Mouse (Mus musculus) CH12.LX (cell line): ENCODE data around the gene Tex22. TPM values are rescaled to one million over a fixed set of nuclear protein-coding genes. Genes with fewer than 3 reads are reported as not detected.

Source experiments
- DNase-seq: peaks from one replicate; pipeline ENCODE4 v3.0.0-alpha.2; 2013; ENCODE audit errors: extremely low read depth
- H3K27ac ChIP-seq: 2 replicates; pipeline ENCODE4 v1.5.1; 2012; ENCODE audit warnings: low read depth, mild to moderate bottlenecking, control low read depth, moderate library complexity; ENCODE audit not compliant: insufficient read depth
- H3K27me3 ChIP-seq: replicated peaks from 2 replicates; pipeline ENCODE3; 2012; ENCODE audit warnings: inconsistent platforms
- H3K36me3 ChIP-seq, 2 experiments: replicated peaks in 1 of 2; 2 replicates each; pipeline versions ENCODE3 to v1.6.1; 2012; ENCODE audit warnings: inconsistent platforms in 1 of 2, low read length in 1 of 2, mild to moderate bottlenecking in 1 of 2, mixed read lengths in 1 of 2, moderate library complexity in 1 of 2; ENCODE audit not compliant: control insufficient read depth in 1 of 2, insufficient read depth in 1 of 2
- H3K4me1 ChIP-seq, 2 experiments: 2 replicates each; pipeline ENCODE4 v1.6.1; 2012; ENCODE audit warnings: inconsistent platforms in 1 of 2, moderate library complexity in 1 of 2; ENCODE audit not compliant: insufficient read depth in 2 of 2, control insufficient read depth in 1 of 2
- H3K4me2 ChIP-seq: 2 replicates; pipeline ENCODE4 v1.6.1; 2012; ENCODE audit warnings: low read depth, mild to moderate bottlenecking, control low read depth; ENCODE audit not compliant: poor library complexity, insufficient read depth, severe bottlenecking
- H3K4me3 ChIP-seq, 3 experiments: fragments of 150-350 bp in 1 of 3; sonication (generic) in 1 of 3; replicated peaks in 1 of 3; 2 replicates each; pipeline versions ENCODE3 to v1.5.1; 2011 to 2012; ENCODE audit warnings: low read depth in 2 of 3, low read length in 2 of 3, mild to moderate bottlenecking in 2 of 3, moderate library complexity in 2 of 3, control low read depth in 1 of 3, improper control_type of control experiment in 1 of 3, inconsistent platforms in 1 of 3, mixed read lengths in 1 of 3; ENCODE audit not compliant: poor library complexity in 1 of 3
- H3K79me2 ChIP-seq: replicated peaks from 2 replicates; pipeline ENCODE4 v1.6.1; 2012; ENCODE audit warnings: mild to moderate bottlenecking, moderate library complexity; ENCODE audit not compliant: control insufficient read depth, poor library complexity, insufficient read depth, severe bottlenecking; ENCODE audit errors: extremely low read depth
- H3K9ac ChIP-seq: 2 replicates; pipeline ENCODE4 v1.6.1; 2012; ENCODE audit warnings: low read depth, mild to moderate bottlenecking, control low read depth, moderate library complexity; ENCODE audit not compliant: insufficient read depth
- H3K9me3 ChIP-seq: replicated peaks from 2 replicates; pipeline ENCODE3; 2012; ENCODE audit warnings: low read length, inconsistent platforms, mixed read lengths
- CHD1 ChIP-seq: IDR thresholded peaks from 2 replicates; pipeline ENCODE4 v1.6.1; 2012; ENCODE audit warnings: low read depth, low read length, improper control_type of control experiment, inconsistent platforms
- CTCF ChIP-seq, 2 experiments: IDR thresholded peaks in 1 of 2; conservative IDR thresholded peaks in 1 of 2; 2 replicates each; pipeline ENCODE4 v1.5.1; 2011 to 2012; ENCODE audit warnings: low read depth in 2 of 2, low read length in 2 of 2, improper control_type of control experiment in 1 of 2, inconsistent platforms in 1 of 2, mild to moderate bottlenecking in 1 of 2, moderate library complexity in 1 of 2
- E2F4 ChIP-seq: IDR thresholded peaks from 2 replicates; pipeline ENCODE4 v1.6.1; 2011; ENCODE audit warnings: low read depth, low read length, improper control_type of control experiment; ENCODE audit not compliant: insufficient replicate concordance
- ELF1 ChIP-seq: IDR thresholded peaks from 2 replicates; pipeline ENCODE4 v1.6.1; 2014; ENCODE audit warnings: low read depth, mild to moderate bottlenecking, inconsistent platforms, low read length, improper control_type of control experiment
- HCFC1 ChIP-seq: IDR thresholded peaks from 2 replicates; pipeline ENCODE4 v1.6.1; 2012; ENCODE audit warnings: low read depth, mild to moderate bottlenecking, inconsistent platforms, low read length, improper control_type of control experiment
- KAT2A ChIP-seq: IDR thresholded peaks from 2 replicates; pipeline ENCODE4 v1.6.1; 2012; ENCODE audit warnings: low read length, improper control_type of control experiment, inconsistent platforms; ENCODE audit not compliant: insufficient replicate concordance
- MAZ ChIP-seq: IDR thresholded peaks from 2 replicates; pipeline ENCODE4 v1.6.1; 2012; ENCODE audit warnings: low read depth, mild to moderate bottlenecking, inconsistent platforms, low read length, improper control_type of control experiment, moderate library complexity
- MXI1 ChIP-seq: IDR thresholded peaks from 2 replicates; pipeline ENCODE4 v1.6.1; 2011; ENCODE audit warnings: mild to moderate bottlenecking, low read depth, low read length, improper control_type of control experiment
- MYC ChIP-seq: IDR thresholded peaks from 2 replicates; pipeline ENCODE4 v1.6.1; 2011; ENCODE audit warnings: low read depth, mild to moderate bottlenecking, improper control_type of control experiment, low read length
- NRF1 ChIP-seq: IDR thresholded peaks from 2 replicates; pipeline ENCODE4 v1.6.1; 2014; ENCODE audit warnings: low read depth, mild to moderate bottlenecking, inconsistent platforms, low read length, improper control_type of control experiment, moderate library complexity
- PAX5 ChIP-seq: IDR thresholded peaks from 2 replicates; pipeline ENCODE4 v1.6.1; 2012; ENCODE audit warnings: low read length, inconsistent platforms, mixed read lengths
- RAD21 ChIP-seq: IDR thresholded peaks from 2 replicates; pipeline ENCODE4 v1.6.1; 2011; ENCODE audit warnings: low read depth, mild to moderate bottlenecking, low read length, improper control_type of control experiment, moderate library complexity
- SMC3 ChIP-seq: IDR thresholded peaks from 2 replicates; pipeline ENCODE4 v1.6.1; 2011; ENCODE audit warnings: low read depth, low read length, improper control_type of control experiment
- TBP ChIP-seq: conservative IDR thresholded peaks from 2 replicates; pipeline ENCODE4 v1.6.1; 2011; ENCODE audit warnings: low read depth, low read length, improper control_type of control experiment
- ZMIZ1 ChIP-seq: IDR thresholded peaks from 2 replicates; pipeline ENCODE4 v1.6.1; 2012; ENCODE audit warnings: low read depth, mild to moderate bottlenecking, inconsistent platforms, low read length, improper control_type of control experiment
- ZNF384 ChIP-seq: IDR thresholded peaks from 2 replicates; pipeline ENCODE4 v1.6.1; 2012; ENCODE audit warnings: low read depth, low read length, improper control_type of control experiment, inconsistent platforms
- dilution Hi-C: fragments of 300-500 bp; cut with MboI; formaldehyde crosslinking; loops from 2 replicates; pipeline ENCODE4 v1.14.3; 2020; ENCODE audit warnings: low sequenced_read_pairs; ENCODE audit not compliant: extremely low pct_unique_long_range_greater_than_20kb, extremely low pct_ligation_motif_present
- in situ Hi-C: fragments of 300-500 bp; cut with MboI; formaldehyde crosslinking; loops from 3 replicates; pipeline ENCODE4 v1.14.3; 2019; ENCODE audit warnings: low sequenced_read_pairs, low pct_ligation_motif_present, low pct_unique_long_range_greater_than_20kb, mixed read lengths
- polyA plus RNA-seq: library from polyadenylated mRNA; unstranded; fragments of >175 nt; gene quantifications from 2 replicates; pipeline ENCODE4 v1.2.1, GENCODE M21; 2012; ENCODE audit warnings: low read depth; ENCODE audit not compliant: insufficient read length
- total RNA-seq, 2 experiments: library from RNA; depleted of rRNA; stranded (reverse); fragments of 300-350 nt in 1 of 2; fragments of >200 nt in 1 of 2; gene quantifications; 2 replicates each; pipeline ENCODE4 v1.2.3; 2012 to 2014

The Tex22 gene
- total and polyA plus RNA-seq, 3 experiments, result 0.21 TPM; not detected in 2

DNA sequence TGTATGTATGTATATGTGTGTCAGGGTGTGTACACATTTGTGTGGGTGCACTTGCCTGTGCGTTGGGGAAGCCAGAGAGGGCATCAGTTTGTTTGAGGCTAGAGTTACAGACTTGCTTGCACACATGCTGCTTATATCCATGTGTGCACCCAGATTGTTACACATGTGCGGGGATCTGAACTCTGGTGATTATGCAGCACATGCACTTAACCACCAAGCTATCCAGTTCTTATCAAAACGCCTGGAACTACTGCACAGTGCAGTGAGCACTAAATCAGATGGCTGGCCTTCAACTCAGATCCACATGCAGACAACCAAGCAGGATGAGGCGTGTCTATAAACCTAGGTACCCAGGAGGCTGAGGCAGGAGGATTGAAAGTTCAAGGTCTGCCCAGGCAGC lies 37.3 kb upstream of the Tex22 start:
- Histone ChIP-seq H3K4me3 (no peak overlapping the region), H3K79me2 (no peaks in the 10 kb centered on the region), H3K4me2 (no peak overlapping the region), H3K9ac (no peak overlapping the region), H3K27me3 (no peaks in the 10 kb centered on the region), H3K9me3 (no peaks in the 10 kb centered on the region), H3K4me1 (peaks cover 2 to 7% of the 10 kb centered on the region in 2 experiments; a peak in 2 of 4 replicates)
- TF ChIP-seq MYC, result no peak
- no peak for TF ChIP-seq KAT2A
- no peak for TF ChIP-seq NRF1
- no peak for TF ChIP-seq E2F4
- TF ChIP-seq ZNF384, result no peak
- TF ChIP-seq, all 38 proteins: peak for 0
- no peak overlapping the region for H3K27ac ChIP-seq
- peaks cover 0 to 5% of the 10 kb centered on the region in 2 experiments for H3K36me3 ChIP-seq
- in situ Hi-C loops (no loop called here), dilution Hi-C loops (no loop called here)
- DNase-seq, result no peak

- no peak for TF ChIP-seq KAT2A
- no peak for TF ChIP-seq NRF1
- TF ChIP-seq MAZ, result no peak
- no peak for TF ChIP-seq ZMIZ1
- TF ChIP-seq ELF1, result no peak
- TF ChIP-seq HCFC1, result no peak
- TF ChIP-seq RAD21, result no peak
- TF ChIP-seq MYC, result no peak
- TF ChIP-seq TBP, result no peak
- no peak for TF ChIP-seq ZNF384
- TF ChIP-seq MXI1, result no peak
- TF ChIP-seq CHD1, result no peak
- TF ChIP-seq CTCF (conservative IDR thresholded peaks at IDR 0.05 in 1 of 2, IDR thresholded peaks at IDR 0.05 in 1 of 2; ENCODE audit: low read depth in 2 of 2, low read length in 2 of 2), result no peak
- no peak for TF ChIP-seq SMC3
- TF ChIP-seq PAX5, result no peak
- dilution Hi-C loops (no loop called here), in situ Hi-C loops (no loop called here)
Observed at GRCm38 (mm10) chr12:113038414-113038813, 35.9 kb upstream of the Tex22 start.

More at GRCm38 (mm10) chr12:113038414-113038813, 35.9 kb upstream of the Tex22 start:
- H3K9me3 ChIP-seq, result no peaks in the 10 kb centered on the region
- H3K4me1 ChIP-seq, result peaks cover 2 to 4% of the 10 kb centered on the region in 2 experiments; a peak in 2 of 4 replicates
- DNase-seq, result no peak
- H3K4me3 ChIP-seq, result no peak overlapping the region
- H3K36me3 ChIP-seq, result peaks cover 0 to 2% of the 10 kb centered on the region in 2 experiments
- H3K27ac ChIP-seq, result no peak overlapping the region
- no peak overlapping the region for H3K9ac ChIP-seq
- no peaks in the 10 kb centered on the region for H3K27me3 ChIP-seq
- no peaks in the 10 kb centered on the region for H3K79me2 ChIP-seq
- no peak overlapping the region for H3K4me2 ChIP-seq
